10 mouse cellular contexts compared by ENCODE assay signal in genomic region chr15:57104711-57105110, GRCm38 (mm10).
"Had no signal": no experiment of that assay in that cellular context is flagged by ENCODE, and none has a peak within 500 bp of the region (broad histone marks: within the 10 kb centered on the region; RNA-seq: fewer than 3 reads in every experiment).

No protein-coding gene starts in this region.

- H3K4me1 ChIP-seq: kidney, embryonic 15.5 days; limb, embryonic 15.5 days; liver, embryonic 12.5 days; midbrain, embryonic 10.5 days; neural tube, embryonic 12.5 days had no signal

- H3K9me3 ChIP-seq: kidney, embryonic 15.5 days; limb, embryonic 15.5 days; liver, embryonic 12.5 days; midbrain, embryonic 10.5 days; neural tube, embryonic 12.5 days had no signal

- DNase-seq: kidney, postnatal 14 days; left cerebral cortex, postnatal 4 days; lung, postnatal 36 days; midbrain, embryonic 14.5 days; thymus, postnatal 36 days had no signal

- H3K9ac ChIP-seq: kidney, embryonic 15.5 days; limb, embryonic 15.5 days; liver, embryonic 12.5 days; neural tube, embryonic 12.5 days had no signal

- H3K36me3 ChIP-seq: kidney, embryonic 15.5 days; limb, embryonic 15.5 days; liver, embryonic 12.5 days; midbrain, embryonic 10.5 days; neural tube, embryonic 12.5 days had no signal

- H3K27ac ChIP-seq: kidney, embryonic 15.5 days; limb, embryonic 15.5 days; liver, embryonic 12.5 days; midbrain, embryonic 10.5 days; neural tube, embryonic 12.5 days had no signal

- H3K4me2 ChIP-seq: kidney, embryonic 15.5 days; limb, embryonic 15.5 days; liver, embryonic 12.5 days; neural tube, embryonic 12.5 days had no signal

- ATAC-seq: liver, embryonic 12.5 days had no signal

- H3K27me3 ChIP-seq: kidney, embryonic 15.5 days; limb, embryonic 15.5 days; liver, embryonic 12.5 days; neural tube, embryonic 12.5 days had no signal

- H3K4me3 ChIP-seq: kidney, embryonic 15.5 days; limb, embryonic 15.5 days; liver, embryonic 12.5 days; midbrain, embryonic 10.5 days; neural tube, embryonic 12.5 days had no signal
